Mouse (Mus musculus): ENCODE measurements at regions not wholly inside any gene's neighbourhood (a gene's known extent, or its start where the extent isn't known, plus 50 kb on each side); places are given as distances from the start of the nearest gene placed in this dataset.
"Not testable (repeated sequence)": the region's sequence is repeated elsewhere in the genome, so short reads cannot be mapped to it uniquely, and the experiment has no call there.

DNA sequence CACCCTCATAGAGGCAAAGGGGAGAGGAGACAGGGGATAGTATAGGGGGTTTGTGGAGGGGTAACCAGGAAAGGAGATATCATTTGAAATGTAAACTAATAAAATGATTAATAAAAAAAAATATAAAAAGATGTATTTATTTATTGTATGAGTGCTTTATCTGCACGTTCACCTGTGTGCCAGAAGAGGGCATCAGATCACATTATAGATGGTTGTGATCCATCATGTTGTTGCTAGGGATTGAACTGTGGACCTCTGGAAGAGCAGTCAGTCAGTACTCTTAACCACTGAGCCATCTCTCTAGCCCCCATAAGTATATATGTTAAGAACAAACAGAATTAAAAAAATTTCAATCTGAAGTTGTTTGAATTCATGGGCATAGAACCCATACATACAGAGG, 69.4 kb upstream of the Max start:
- Histone ChIP-seq H3K36me3 (ENCODE audit: control insufficient read depth, insufficient read depth) (no peaks in the 10 kb centered on the region), H3K4me2 (ENCODE audit: low read depth, low read length) (no peak overlapping the region), H3K9ac (ENCODE audit: low read length) (no peak overlapping the region), H3K4me3 (ENCODE audit: low read length) (no peak overlapping the region), H3K4me1 (ENCODE audit: control insufficient read depth, insufficient read depth, low read length) (no peaks in the 10 kb centered on the region), H3K27ac (ENCODE audit: low read length) (no peak overlapping the region), H3K27me3 (ENCODE audit: control insufficient read depth, insufficient read depth, low read length) (no peaks in the 10 kb centered on the region), H3K9me3 (replicated peaks; ENCODE audit: control insufficient read depth, low read length) (no peaks in the 10 kb centered on the region)
- WGBS = 61% methylated on average over 1 of the region's 1 CpGs
- ATAC-seq (replicated peaks; ENCODE audit: extremely low read depth, insufficient read depth, low FRiP score) = no peak

DNA sequence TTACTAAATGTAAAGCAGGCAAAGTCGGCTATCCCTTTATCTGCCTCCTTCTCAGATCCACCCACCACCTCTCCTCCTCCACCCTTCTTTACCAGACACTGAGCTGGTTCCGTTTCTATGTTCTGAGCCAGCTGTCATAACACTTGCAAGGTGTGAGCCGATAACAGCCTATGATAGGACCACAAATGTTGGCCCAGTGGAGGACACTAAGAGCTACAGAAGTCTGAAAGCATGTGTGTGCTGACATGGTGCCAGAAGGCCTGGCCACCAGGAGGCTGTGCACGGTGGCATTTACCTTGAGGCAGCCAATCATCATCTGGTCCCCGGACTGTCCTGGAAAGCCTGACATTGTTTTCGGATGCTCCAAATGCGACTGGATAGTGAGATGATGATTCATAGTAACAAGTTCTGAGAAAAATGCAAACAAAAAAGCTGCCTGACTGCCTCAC, 63.5 kb upstream of the Max start:
- ATAC-seq (replicated peaks; ENCODE audit: extremely low read depth, insufficient read depth, low FRiP score) = peak; percentile 28
- WGBS = 48% methylated on average over 7 of the region's 7 CpGs
- no peak overlapping the region for H3K4me3 ChIP-seq (ENCODE audit: low read length)

DNA sequence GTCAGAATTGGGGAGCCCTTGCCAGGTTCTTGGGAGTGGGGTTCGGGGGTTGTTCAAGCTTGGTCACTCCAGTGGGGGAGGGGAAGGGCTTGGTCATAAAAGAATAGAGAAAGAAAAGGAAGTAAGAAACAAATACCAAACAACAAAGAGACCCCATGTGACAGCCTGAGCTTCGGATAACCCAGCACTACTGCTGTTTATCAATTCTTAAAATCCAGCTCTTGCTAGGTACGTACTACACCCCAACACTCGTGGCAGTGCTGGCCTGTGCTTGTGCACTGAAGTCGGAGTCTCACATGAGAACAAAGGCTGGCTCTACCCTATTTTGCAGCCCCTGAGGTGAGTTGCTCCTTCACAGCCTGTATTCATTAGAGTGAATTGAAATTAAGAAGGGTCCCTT, 60.5 kb upstream of the Max start:
- Histone ChIP-seq H3K36me3 (ENCODE audit: control insufficient read depth, insufficient read depth) (no peaks in the 10 kb centered on the region), H3K9ac (ENCODE audit: low read length) (no peak overlapping the region), H3K27ac (ENCODE audit: low read length) (no peak overlapping the region), H3K4me3 (ENCODE audit: low read length) (no peak overlapping the region), H3K4me1 (ENCODE audit: control insufficient read depth, insufficient read depth, low read length) (no peaks in the 10 kb centered on the region), H3K9me3 (replicated peaks; ENCODE audit: control insufficient read depth, low read length) (no peaks in the 10 kb centered on the region), H3K27me3 (ENCODE audit: control insufficient read depth, insufficient read depth, low read length) (0 out of 2 replicates have a peak, but pooled peaks cover 3% of the 10 kb centered on the region), H3K4me2 (ENCODE audit: low read depth, low read length) (no peak overlapping the region)
- WGBS = 71% methylated on average over 5 of the region's 5 CpGs
- no peak for ATAC-seq (replicated peaks; ENCODE audit: extremely low read depth, insufficient read depth, low FRiP score)

More for the DNA sequence above, 63.5 kb upstream of the Max start:
- 0 out of 2 replicates have a peak, but pooled peaks cover 3% of the 10 kb centered on the region for H3K27me3 ChIP-seq (ENCODE audit: control insufficient read depth, insufficient read depth, low read length)
- H3K36me3 ChIP-seq (ENCODE audit: control insufficient read depth, insufficient read depth) = no peaks in the 10 kb centered on the region
- no peak overlapping the region for H3K4me2 ChIP-seq (ENCODE audit: low read depth, low read length)
- no peak overlapping the region for H3K27ac ChIP-seq (ENCODE audit: low read length)
- no peaks in the 10 kb centered on the region for H3K4me1 ChIP-seq (ENCODE audit: control insufficient read depth, insufficient read depth, low read length)
- no peak overlapping the region for H3K9ac ChIP-seq (ENCODE audit: low read length)
- no peaks in the 10 kb centered on the region for H3K9me3 ChIP-seq (replicated peaks; ENCODE audit: control insufficient read depth, low read length)

DNA sequence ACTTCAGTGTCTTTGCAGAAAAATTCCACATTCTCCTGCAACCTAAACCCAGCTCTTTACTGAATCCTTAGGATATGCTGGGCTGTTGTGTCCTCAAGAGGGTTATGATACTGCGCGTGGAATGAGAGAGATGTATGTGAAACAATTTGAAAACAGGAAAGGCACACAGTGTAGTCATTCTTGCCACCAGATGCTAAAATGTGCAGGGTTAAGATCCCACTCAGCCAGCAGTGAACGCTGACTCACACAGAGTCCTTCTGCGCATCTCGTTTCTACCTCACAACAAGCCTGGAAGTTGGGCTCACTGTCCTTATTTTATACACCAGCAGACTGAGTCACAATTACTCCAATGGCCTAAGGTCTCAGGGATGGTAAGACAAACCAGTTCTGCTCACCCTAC, 59.9 kb upstream of the Max start:
- H3K27me3 ChIP-seq (ENCODE audit: control insufficient read depth, insufficient read depth, low read length) = 0 out of 2 replicates have a peak, but pooled peaks cover 3% of the 10 kb centered on the region
- no peak overlapping the region for H3K9ac ChIP-seq (ENCODE audit: low read length)
- WGBS = 71% methylated on average over 5 of the region's 5 CpGs
- no peaks in the 10 kb centered on the region for H3K9me3 ChIP-seq (replicated peaks; ENCODE audit: control insufficient read depth, low read length)
- no peak for ATAC-seq (replicated peaks; ENCODE audit: extremely low read depth, insufficient read depth, low FRiP score)
- H3K4me3 ChIP-seq (ENCODE audit: low read length) = no peak overlapping the region
- H3K36me3 ChIP-seq (ENCODE audit: control insufficient read depth, insufficient read depth) = no peaks in the 10 kb centered on the region
- H3K4me1 ChIP-seq (ENCODE audit: control insufficient read depth, insufficient read depth, low read length) = no peaks in the 10 kb centered on the region
- H3K27ac ChIP-seq (ENCODE audit: low read length) = no peak overlapping the region
- H3K4me2 ChIP-seq (ENCODE audit: low read depth, low read length) = no peak overlapping the region

DNA sequence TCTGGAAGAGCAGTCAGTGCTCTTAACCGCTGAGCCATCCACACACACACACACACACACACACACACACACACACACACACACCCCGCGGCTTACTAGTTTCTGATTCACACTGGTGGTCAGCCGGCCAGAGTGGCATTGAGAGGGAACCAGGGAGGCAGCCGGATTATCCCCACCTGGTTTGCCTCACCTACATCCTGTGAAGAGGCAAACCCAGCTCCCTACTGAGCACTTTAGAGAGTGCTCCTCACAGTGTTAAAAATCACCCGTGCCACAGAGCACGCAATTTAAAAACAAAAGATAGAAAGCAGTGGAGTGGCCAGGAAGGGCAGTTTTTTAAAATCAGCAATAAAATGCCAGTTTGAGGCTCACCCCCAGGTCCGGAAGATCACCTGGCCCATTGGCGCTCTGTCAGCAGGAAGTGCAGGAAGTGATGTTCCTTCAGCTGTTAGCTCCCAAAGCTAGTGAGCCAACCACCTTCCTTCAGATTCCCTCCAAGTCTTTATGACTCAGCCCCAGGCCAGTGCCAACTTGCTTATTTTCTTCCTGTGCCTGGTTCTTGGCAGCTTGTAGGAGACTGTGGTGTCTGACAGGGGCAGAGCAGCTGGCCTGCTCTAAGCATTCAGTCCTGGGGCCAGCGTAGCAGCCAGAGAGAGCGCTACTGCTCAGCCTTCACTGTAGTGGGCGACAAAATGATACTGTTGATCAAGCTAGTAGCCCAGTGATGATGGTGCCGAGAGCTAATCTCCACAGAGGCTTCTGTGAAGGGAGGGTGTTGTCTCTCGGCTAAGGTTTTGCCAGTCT, 57.9 kb upstream of the Max start:
- WGBS = 41% methylated on average over 14 of the region's 14 CpGs
- Histone ChIP-seq H3K27ac (ENCODE audit: low read length) (no peak overlapping the region), H3K4me2 (ENCODE audit: low read depth, low read length) (no peak overlapping the region), H3K4me1 (ENCODE audit: control insufficient read depth, insufficient read depth, low read length) (no peaks in the 10 kb centered on the region), H3K9ac (ENCODE audit: low read length) (no peak overlapping the region), H3K36me3 (ENCODE audit: control insufficient read depth, insufficient read depth) (no peaks in the 10 kb centered on the region), H3K4me3 (ENCODE audit: low read length) (no peak overlapping the region), H3K27me3 (ENCODE audit: control insufficient read depth, insufficient read depth, low read length) (0 out of 2 replicates have a peak, but pooled peaks cover 3% of the 10 kb centered on the region), H3K9me3 (replicated peaks; ENCODE audit: control insufficient read depth, low read length) (no peaks in the 10 kb centered on the region)
- ATAC-seq (replicated peaks; ENCODE audit: extremely low read depth, insufficient read depth, low FRiP score) = peak; percentile 32; the same call in 1 of the 2 replicates

DNA sequence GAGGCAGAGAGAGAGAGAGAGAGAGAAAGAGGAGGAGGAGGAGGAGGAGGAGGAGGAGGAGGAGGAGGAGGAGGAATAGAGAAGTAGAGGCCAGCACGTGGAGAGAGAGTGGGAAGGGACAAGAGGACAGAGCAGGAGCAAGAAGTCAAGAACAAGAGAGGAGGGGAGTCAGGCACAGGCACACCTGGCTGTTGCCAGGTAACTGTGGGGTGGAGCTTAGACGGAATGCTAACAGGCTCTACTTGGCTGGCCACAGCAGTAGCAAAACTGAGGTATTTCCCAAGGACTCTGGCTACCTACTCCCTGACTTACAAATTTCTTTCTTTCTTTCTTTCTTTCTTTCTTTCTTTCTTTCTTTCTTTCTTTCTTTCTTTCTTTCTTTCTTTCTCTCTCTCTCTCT, 57.1 kb upstream of the Max start:
- not testable (repeated sequence) for ATAC-seq (replicated peaks; ENCODE audit: extremely low read depth, insufficient read depth, low FRiP score); H3K4me2 ChIP-seq (ENCODE audit: low read depth, low read length); H3K27ac ChIP-seq (ENCODE audit: low read length); H3K4me3 ChIP-seq (ENCODE audit: low read length); H3K4me1 ChIP-seq (ENCODE audit: control insufficient read depth, insufficient read depth, low read length); H3K9me3 ChIP-seq (replicated peaks; ENCODE audit: control insufficient read depth, low read length); H3K36me3 ChIP-seq (ENCODE audit: control insufficient read depth, insufficient read depth); H3K27me3 ChIP-seq (ENCODE audit: control insufficient read depth, insufficient read depth, low read length); H3K9ac ChIP-seq (ENCODE audit: low read length)
- 43% methylated on average over 2 of the region's 2 CpGs for WGBS

DNA sequence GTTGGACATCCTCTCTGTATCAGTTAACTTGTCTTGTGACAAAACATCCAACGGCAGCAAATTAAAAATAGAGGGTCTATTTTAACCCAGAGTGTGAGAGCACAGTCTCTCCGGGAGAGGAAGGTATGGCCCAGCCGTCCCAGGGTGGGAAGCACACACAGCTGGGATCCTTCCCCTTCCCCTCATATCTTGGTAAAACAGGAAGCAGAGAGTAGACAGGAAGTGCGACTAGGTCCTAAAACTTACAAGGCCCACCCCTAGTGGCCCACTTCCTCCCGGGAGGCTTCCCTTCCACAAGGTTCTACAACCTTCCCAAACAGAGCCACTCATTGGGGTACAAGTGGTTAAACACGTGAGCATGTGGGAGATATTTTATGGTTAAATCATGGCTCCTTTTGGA, 56.4 kb upstream of the Max start:
- ATAC-seq (replicated peaks; ENCODE audit: extremely low read depth, insufficient read depth, low FRiP score) = no peak

DNA sequence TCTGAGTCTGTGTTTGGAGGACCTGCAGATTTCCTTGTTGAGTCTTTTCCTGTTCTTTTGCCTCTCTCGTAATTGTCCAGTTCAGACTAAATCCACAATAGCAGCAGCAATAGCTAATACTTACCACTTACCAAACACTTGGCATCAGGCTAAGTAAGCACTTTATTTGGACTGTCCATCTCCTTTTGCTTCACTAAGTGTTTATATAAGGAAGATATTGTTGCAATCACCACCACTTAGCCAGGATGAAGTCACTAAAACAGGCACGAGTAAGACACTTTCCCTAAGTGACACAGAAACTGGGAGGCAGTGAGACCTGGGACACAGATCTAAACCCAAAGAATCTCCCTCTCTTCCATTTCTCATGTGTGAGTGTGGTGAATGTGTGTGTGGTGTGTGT, 52.9 kb upstream of the Max start:
- H3K4me1 ChIP-seq (ENCODE audit: control insufficient read depth, insufficient read depth, low read length) = no peaks in the 10 kb centered on the region; the same call in 1 of the 2 replicates
- no peak for ATAC-seq (replicated peaks; ENCODE audit: extremely low read depth, insufficient read depth, low FRiP score)

More for the DNA sequence above, 56.4 kb upstream of the Max start:
- Histone ChIP-seq H3K9ac (ENCODE audit: low read length) (no peak overlapping the region), H3K36me3 (ENCODE audit: control insufficient read depth, insufficient read depth) (no peaks in the 10 kb centered on the region), H3K4me1 (ENCODE audit: control insufficient read depth, insufficient read depth, low read length) (no peaks in the 10 kb centered on the region), H3K27me3 (ENCODE audit: control insufficient read depth, insufficient read depth, low read length) (0 out of 2 replicates have a peak, but pooled peaks cover 3% of the 10 kb centered on the region), H3K9me3 (replicated peaks; ENCODE audit: control insufficient read depth, low read length) (no peaks in the 10 kb centered on the region), H3K4me2 (ENCODE audit: low read depth, low read length) (no peak overlapping the region), H3K27ac (ENCODE audit: low read length) (no peak overlapping the region), H3K4me3 (ENCODE audit: low read length) (no peak overlapping the region)
- 43% methylated on average over 6 of the region's 6 CpGs for WGBS

More for the DNA sequence above, 52.9 kb upstream of the Max start:
- no peak overlapping the region for H3K27ac ChIP-seq (ENCODE audit: low read length)
- no peaks in the 10 kb centered on the region for H3K36me3 ChIP-seq (ENCODE audit: control insufficient read depth, insufficient read depth)
- H3K9ac ChIP-seq (ENCODE audit: low read length) = no peak overlapping the region
- no peaks in the 10 kb centered on the region for H3K27me3 ChIP-seq (ENCODE audit: control insufficient read depth, insufficient read depth, low read length)
- H3K4me3 ChIP-seq (ENCODE audit: low read length) = no peak overlapping the region
- WGBS = 57% methylated on average over 2 of the region's 2 CpGs
- no peaks in the 10 kb centered on the region for H3K9me3 ChIP-seq (replicated peaks; ENCODE audit: control insufficient read depth, low read length)
- no peak overlapping the region for H3K4me2 ChIP-seq (ENCODE audit: low read depth, low read length)
